Mouse (Mus musculus) brain, embryonic 14.5 days (tissue): ENCODE results near the gene Ccdc22.

Experiments
- CTCF ChIP-seq: fragments of 200-500 bp; IDR thresholded peaks from 2 replicates; pipeline ENCODE4 v1.5.1; 2012; ENCODE audit warnings: inconsistent platforms, mild to moderate bottlenecking, moderate library complexity, borderline replicate concordance; ENCODE audit not compliant: insufficient read depth, insufficient read length; ENCODE audit errors: extremely low read depth
- POLR2A ChIP-seq: fragments of 200-500 bp; IDR thresholded peaks from 2 replicates; pipeline ENCODE4 v1.6.1; 2012; ENCODE audit warnings: mild to moderate bottlenecking, inconsistent platforms, borderline replicate concordance; ENCODE audit not compliant: poor library complexity, insufficient read depth, insufficient read length, severe bottlenecking; ENCODE audit errors: extremely low read depth

DNA sequence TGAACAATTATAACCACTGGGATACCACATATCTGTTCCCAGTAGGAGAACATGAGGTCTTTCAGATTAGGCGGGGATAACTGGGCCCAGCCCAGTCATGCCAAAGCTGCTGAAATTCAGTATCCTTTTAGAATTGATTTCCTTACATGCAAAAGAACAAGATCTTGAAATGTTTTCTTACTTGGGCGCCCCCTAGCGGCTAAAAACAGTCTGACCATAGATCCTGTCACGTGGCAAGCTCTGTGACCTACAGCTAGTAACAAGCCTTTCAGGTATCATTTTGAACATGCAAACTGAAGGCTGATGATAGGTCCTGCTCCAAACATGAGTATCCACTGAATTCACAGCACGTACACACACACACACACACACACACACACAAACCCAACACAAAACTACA is 40.0 kb upstream of the Ccdc22 start:
- TF ChIP-seq CTCF (peak; percentile 58; the same call in 1 of the 2 replicates), POLR2A (no peak)
